Mouse (Mus musculus) ES-E14 (cell line): ENCODE measurements around the gene Setd1a. TPM values are rescaled to one million over a fixed set of nuclear protein-coding genes. Genes with fewer than 3 reads are reported as not detected.

ENCODE experiments used
- DNase-seq: peaks from one replicate; pipeline ENCODE4 v3.0.0-alpha.2; 2013; ENCODE audit warnings: low read depth, low spot score
- H3K27ac ChIP-seq: 2 replicates; pipeline ENCODE4 v1.5.1; 2012; ENCODE audit warnings: low read depth, mild to moderate bottlenecking, low read length, moderate library complexity, mixed read lengths; ENCODE audit not compliant: poor library complexity, insufficient read depth, severe bottlenecking
- H3K36me3 ChIP-seq: 2 replicates; pipeline ENCODE4 v1.6.1; 2012; ENCODE audit warnings: mild to moderate bottlenecking, low read length, moderate library complexity, mixed read lengths; ENCODE audit not compliant: control insufficient read depth, poor library complexity, insufficient read depth, severe bottlenecking
- H3K4me1 ChIP-seq, 2 experiments: fragments of 150-350 bp in 1 of 2; sonication (generic) in 1 of 2; 2 replicates each; pipeline ENCODE4 v1.6.1; 2012; ENCODE audit warnings: low read length in 2 of 2, mild to moderate bottlenecking in 1 of 2, mixed read lengths in 1 of 2; ENCODE audit not compliant: control insufficient read depth in 2 of 2, insufficient read depth in 2 of 2, poor library complexity in 1 of 2
- H3K4me3 ChIP-seq, 2 experiments: fragments of 150-350 bp in 1 of 2; sonication (generic) in 1 of 2; 2 replicates each; pipeline ENCODE4 v1.5.1; 2012; ENCODE audit warnings: low read length in 2 of 2, low read depth in 1 of 2, mild to moderate bottlenecking in 1 of 2, mixed read lengths in 1 of 2; ENCODE audit not compliant: insufficient read depth in 1 of 2, poor library complexity in 1 of 2, severe bottlenecking in 1 of 2
- H3K9ac ChIP-seq: 2 replicates; pipeline ENCODE4 v1.6.1; 2012; ENCODE audit warnings: low read depth, mild to moderate bottlenecking, low read length, mixed read lengths; ENCODE audit not compliant: poor library complexity, insufficient read depth, severe bottlenecking
- H3K9me3 ChIP-seq: fragments of 150-350 bp; sonication (generic); 2 replicates; pipeline ENCODE4 v1.6.1; 2012; ENCODE audit warnings: low read depth, mild to moderate bottlenecking, low read length; ENCODE audit not compliant: control insufficient read depth, insufficient read depth
- CHD2 ChIP-seq: IDR thresholded peaks from 2 replicates; pipeline ENCODE4 v1.6.1; 2014; ENCODE audit warnings: mild to moderate bottlenecking, low read depth, low read length, inconsistent platforms
- HCFC1 ChIP-seq: IDR thresholded peaks from 2 replicates; pipeline ENCODE4 v1.6.1; 2012; ENCODE audit warnings: low read length, inconsistent platforms, borderline replicate concordance; ENCODE audit not compliant: insufficient read depth
- MAFK ChIP-seq: IDR thresholded peaks from 2 replicates; pipeline ENCODE4 v1.6.1; 2014; ENCODE audit warnings: mild to moderate bottlenecking, low read depth, low read length, inconsistent platforms; ENCODE audit not compliant: insufficient read depth
- ZC3H11A ChIP-seq: IDR thresholded peaks from 2 replicates; pipeline ENCODE4 v1.6.1; 2012; ENCODE audit warnings: low read depth, mild to moderate bottlenecking, inconsistent platforms, low read length, borderline replicate concordance
- ZNF384 ChIP-seq: IDR thresholded peaks from 2 replicates; pipeline ENCODE4 v1.6.1; 2012; ENCODE audit warnings: low read depth, low read length, inconsistent platforms
- in situ Hi-C, 2 experiments: fragments of 600-800 bp; cut with MboI; formaldehyde crosslinking; loops; one replicate each; pipeline ENCODE4 v1.15.1; 2025; ENCODE audit warnings: low sequenced_read_pairs in 2 of 2, inconsistent platforms in 1 of 2; ENCODE audit not compliant: unreplicated experiment in 2 of 2
- total RNA-seq: library from RNA; depleted of rRNA; stranded (reverse); fragments of 300-350 nt; gene quantifications from 2 replicates; pipeline ENCODE4 v1.2.3, GENCODE M21; 2012

The Setd1a gene
- total RNA-seq, 1 experiment = 22.6 TPM

- TF ChIP-seq MAFK (no peak), ZNF384 (no peak), ZC3H11A (no peak), HCFC1 (no peak), CHD2 (no peak)
- Histone ChIP-seq H3K36me3 (peaks cover 32% of the 10 kb centered on the region), H3K9ac (no peak overlapping the region), H3K27ac (no peak overlapping the region), H3K4me1 (peaks cover 0 to 5% of the 10 kb centered on the region in 2 experiments; a peak in 1 of 4 replicates), H3K4me3 (no peak overlapping the region), H3K9me3 (no peaks in the 10 kb centered on the region)
- in situ Hi-C loops = no loop called here
- DNase-seq = no peak
Observed at GRCm38 (mm10) chr7:127802313-127802712, 25.8 kb downstream of the Setd1a start.

GRCm38 (mm10) chr7:127808821-127809220, 32.4 kb downstream of the Setd1a start:
- no peaks in the 10 kb centered on the region for H3K36me3 ChIP-seq
- TF ChIP-seq MAFK (no peak), ZC3H11A (no peak), ZNF384 (no peak), CHD2 (no peak), HCFC1 (no peak)
- H3K4me3 ChIP-seq = no peak overlapping the region
- peaks cover 2 to 10% of the 10 kb centered on the region in 2 experiments; a peak in 2 of 4 replicates for H3K4me1 ChIP-seq
- H3K27ac ChIP-seq = no peak overlapping the region
- H3K9ac ChIP-seq = no peak overlapping the region
- in situ Hi-C loops = no loop called here
- no peaks in the 10 kb centered on the region for H3K9me3 ChIP-seq
- DNase-seq = no peak

GRCm38 (mm10) chr7:127809846-127810245, 33.4 kb downstream of the Setd1a start:
- no peaks in the 10 kb centered on the region for H3K9me3 ChIP-seq
- H3K27ac ChIP-seq = no peak overlapping the region
- no peak for DNase-seq
- no peak overlapping the region for H3K4me3 ChIP-seq
- peaks cover 2 to 10% of the 10 kb centered on the region in 2 experiments; a peak in 2 of 4 replicates for H3K4me1 ChIP-seq
- TF ChIP-seq ZC3H11A (no peak), ZNF384 (no peak), CHD2 (no peak), MAFK (no peak), HCFC1 (no peak)
- no peak overlapping the region for H3K9ac ChIP-seq
- in situ Hi-C loops = no loop called here
- H3K36me3 ChIP-seq = no peaks in the 10 kb centered on the region

- Histone ChIP-seq H3K36me3 (no peaks in the 10 kb centered on the region), H3K9me3 (no peaks in the 10 kb centered on the region), H3K4me3 (peak overlapping the region; percentile 13 to 47), H3K27ac (no peak overlapping the region), H3K9ac (0 out of 2 replicates have a peak overlapping the region, but pooled peaks have one; percentile 0), H3K4me1 (peaks cover 3 to 13% of the 10 kb centered on the region in 2 experiments; a peak in 3 of 4 replicates)
- no peak for DNase-seq
- in situ Hi-C loops = no loop called here
- TF ChIP-seq CHD2 = no peak
Observed at GRCm38 (mm10) chr7:127810650-127811049, 34.2 kb downstream of the Setd1a start.

- H3K27ac ChIP-seq = no peak overlapping the region
- no peaks in the 10 kb centered on the region for H3K9me3 ChIP-seq
- DNase-seq = no peak
- H3K4me3 ChIP-seq = peak overlapping the region; percentile 13 to 47; a peak in 3 of 4 replicates
- H3K36me3 ChIP-seq = no peaks in the 10 kb centered on the region
- H3K9ac ChIP-seq = no peak overlapping the region
- in situ Hi-C loops = no loop called here
- H3K4me1 ChIP-seq = peaks cover 3 to 19% of the 10 kb centered on the region in 2 experiments; a peak in 3 of 4 replicates
- TF ChIP-seq CHD2 = no peak
- TF ChIP-seq HCFC1 = no peak
- TF ChIP-seq ZC3H11A = no peak
- TF ChIP-seq ZNF384 = no peak
- no peak for TF ChIP-seq MAFK
Observed at GRCm38 (mm10) chr7:127811240-127811639, 34.8 kb downstream of the Setd1a start.
